Mouse (Mus musculus): ENCODE data around the gene Hs6st1. TPM values are rescaled to one million over a fixed set of nuclear protein-coding genes. Genes with fewer than 3 reads are reported as not detected.

The Hs6st1 gene
- polyA plus RNA-seq, 1 experiment from 2014 or later: 12.0 TPM

GRCm38 (mm10) chr1:36105917-36106706, 37.9 kb downstream of the Hs6st1 start:
- H3K27me3 ChIP-seq: no peaks in the 10 kb centered on the region
- H3K4me2 ChIP-seq: no peak overlapping the region
- no peak overlapping the region for H3K4me3 ChIP-seq (replicated peaks)
- no peaks in the 10 kb centered on the region for H3K4me1 ChIP-seq (replicated peaks)
- H3K9me3 ChIP-seq: no peaks in the 10 kb centered on the region
- no peak overlapping the region for H3K27ac ChIP-seq
- no peak for ATAC-seq (ENCODE audit: insufficient number of reproducible peaks, insufficient read depth, low FRiP score, low TSS enrichment, low read depth)
- peaks cover 53% of the 10 kb centered on the region for H3K36me3 ChIP-seq
- no peak overlapping the region for H3K9ac ChIP-seq (replicated peaks)
- 85% methylated on average over 11 of the region's 11 CpGs for WGBS

- H3K4me3 ChIP-seq (replicated peaks): no peak overlapping the region
- H3K4me2 ChIP-seq: no peak overlapping the region
- ATAC-seq (ENCODE audit: insufficient number of reproducible peaks, insufficient read depth, low FRiP score, low TSS enrichment, low read depth): no peak
- no peak overlapping the region for H3K27ac ChIP-seq
- peaks cover 18% of the 10 kb centered on the region for H3K36me3 ChIP-seq
- H3K9ac ChIP-seq (replicated peaks): no peak overlapping the region
- WGBS: 86% methylated on average over 4 of the region's 4 CpGs
- no peaks in the 10 kb centered on the region for H3K4me1 ChIP-seq (replicated peaks)
- no peaks in the 10 kb centered on the region for H3K27me3 ChIP-seq
- no peaks in the 10 kb centered on the region for H3K9me3 ChIP-seq
Observed at GRCm38 (mm10) chr1:36109987-36110386, 41.8 kb downstream of the Hs6st1 start.

- no peak overlapping the region for H3K27ac ChIP-seq
- H3K9ac ChIP-seq (replicated peaks): no peak overlapping the region
- WGBS: 88% methylated on average over 3 of the region's 3 CpGs
- H3K4me3 ChIP-seq (replicated peaks): no peak overlapping the region
- H3K36me3 ChIP-seq: no peaks in the 10 kb centered on the region
- ATAC-seq (ENCODE audit: insufficient number of reproducible peaks, insufficient read depth, low FRiP score, low TSS enrichment, low read depth): no peak
- H3K27me3 ChIP-seq: no peaks in the 10 kb centered on the region
- no peaks in the 10 kb centered on the region for H3K9me3 ChIP-seq
- no peaks in the 10 kb centered on the region for H3K4me1 ChIP-seq (replicated peaks)
- H3K4me2 ChIP-seq: no peak overlapping the region
Observed at GRCm38 (mm10) chr1:36112665-36113064, 44.5 kb downstream of the Hs6st1 start.

GRCm38 (mm10) chr1:36113670-36114069, 45.5 kb downstream of the Hs6st1 start:
- H3K9ac ChIP-seq (replicated peaks): no peak overlapping the region
- WGBS: 83% methylated on average over 8 of the region's 8 CpGs
- no peak overlapping the region for H3K27ac ChIP-seq
- H3K4me1 ChIP-seq (replicated peaks): no peaks in the 10 kb centered on the region
- H3K4me2 ChIP-seq: no peak overlapping the region
- H3K36me3 ChIP-seq: no peaks in the 10 kb centered on the region
- H3K27me3 ChIP-seq: no peaks in the 10 kb centered on the region
- H3K4me3 ChIP-seq (replicated peaks): no peak overlapping the region
- no peak for ATAC-seq (ENCODE audit: insufficient number of reproducible peaks, insufficient read depth, low FRiP score, low TSS enrichment, low read depth)
- H3K9me3 ChIP-seq: no peaks in the 10 kb centered on the region

- Histone ChIP-seq H3K4me1 (replicated peaks) (no peaks in the 10 kb centered on the region), H3K4me2 (no peak overlapping the region), H3K36me3 (no peaks in the 10 kb centered on the region), H3K9ac (replicated peaks) (no peak overlapping the region), H3K27me3 (no peaks in the 10 kb centered on the region), H3K9me3 (no peaks in the 10 kb centered on the region), H3K27ac (no peak overlapping the region), H3K4me3 (replicated peaks) (no peak overlapping the region)
- WGBS: 79% methylated on average over 3 of the region's 3 CpGs
- no peak for ATAC-seq (ENCODE audit: insufficient number of reproducible peaks, insufficient read depth, low FRiP score, low TSS enrichment, low read depth)
Observed at GRCm38 (mm10) chr1:36114844-36115243, 46.6 kb downstream of the Hs6st1 start.

GRCm38 (mm10) chr1:36116488-36116887, 48.3 kb downstream of the Hs6st1 start:
- H3K4me2 ChIP-seq: no peak overlapping the region
- no peaks in the 10 kb centered on the region for H3K4me1 ChIP-seq (replicated peaks)
- no peaks in the 10 kb centered on the region for H3K36me3 ChIP-seq
- no peak overlapping the region for H3K4me3 ChIP-seq (replicated peaks)
- WGBS: 80% methylated on average over 5 of the region's 5 CpGs
- no peaks in the 10 kb centered on the region for H3K9me3 ChIP-seq
- ATAC-seq (ENCODE audit: insufficient number of reproducible peaks, insufficient read depth, low FRiP score, low TSS enrichment, low read depth): no peak
- H3K27me3 ChIP-seq: no peaks in the 10 kb centered on the region
- no peak overlapping the region for H3K9ac ChIP-seq (replicated peaks)
- no peak overlapping the region for H3K27ac ChIP-seq

- Histone ChIP-seq H3K4me2 (no peak overlapping the region), H3K4me3 (replicated peaks) (no peak overlapping the region), H3K9ac (replicated peaks) (no peak overlapping the region), H3K27me3 (no peaks in the 10 kb centered on the region), H3K36me3 (no peaks in the 10 kb centered on the region), H3K27ac (no peak overlapping the region), H3K4me1 (replicated peaks) (no peaks in the 10 kb centered on the region), H3K9me3 (no peaks in the 10 kb centered on the region)
- ATAC-seq (ENCODE audit: insufficient number of reproducible peaks, insufficient read depth, low FRiP score, low TSS enrichment, low read depth): no peak
- WGBS: 81% methylated on average over 9 of the region's 9 CpGs
Observed at GRCm38 (mm10) chr1:36118061-36118685, 50.0 kb downstream of the Hs6st1 start.

GRCm38 (mm10) chr1:36118958-36119357, 50.8 kb downstream of the Hs6st1 start:
- 84% methylated on average over 3 of the region's 3 CpGs for WGBS

GRCm38 (mm10) chr1:36119426-36119825, 51.2 kb downstream of the Hs6st1 start:
- Histone ChIP-seq H3K9me3 (peaks cover 2% of the 10 kb centered on the region; the same call in 1 of the 2 replicates), H3K36me3 (no peaks in the 10 kb centered on the region), H3K27ac (no peak overlapping the region), H3K4me2 (no peak overlapping the region), H3K27me3 (no peaks in the 10 kb centered on the region), H3K4me3 (replicated peaks) (no peak overlapping the region), H3K9ac (replicated peaks) (no peak overlapping the region), H3K4me1 (replicated peaks) (no peaks in the 10 kb centered on the region)
- ATAC-seq (ENCODE audit: insufficient number of reproducible peaks, insufficient read depth, low FRiP score, low TSS enrichment, low read depth): no peak
- 89% methylated on average over 4 of the region's 4 CpGs for whole genome bisulfite sequencing

More at GRCm38 (mm10) chr1:36118958-36119357, 50.8 kb downstream of the Hs6st1 start:
- no peak overlapping the region for H3K4me2 ChIP-seq
- H3K27me3 ChIP-seq: no peaks in the 10 kb centered on the region
- no peaks in the 10 kb centered on the region for H3K9me3 ChIP-seq
- no peak overlapping the region for H3K4me3 ChIP-seq (replicated peaks)
- H3K4me1 ChIP-seq (replicated peaks): no peaks in the 10 kb centered on the region
- no peaks in the 10 kb centered on the region for H3K36me3 ChIP-seq
- no peak overlapping the region for H3K27ac ChIP-seq
- no peak overlapping the region for H3K9ac ChIP-seq (replicated peaks)
- ATAC-seq (ENCODE audit: insufficient number of reproducible peaks, insufficient read depth, low FRiP score, low TSS enrichment, low read depth): no peak

GRCm38 (mm10) chr1:36121172-36121571, 53.0 kb downstream of the Hs6st1 start:
- H3K4me1 ChIP-seq (replicated peaks): no peaks in the 10 kb centered on the region
- ATAC-seq (ENCODE audit: insufficient number of reproducible peaks, insufficient read depth, low FRiP score, low TSS enrichment, low read depth): no peak
- H3K36me3 ChIP-seq: no peaks in the 10 kb centered on the region
- no peak overlapping the region for H3K4me3 ChIP-seq (replicated peaks)
- H3K4me2 ChIP-seq: no peak overlapping the region
- H3K9ac ChIP-seq (replicated peaks): no peak overlapping the region
- no peaks in the 10 kb centered on the region for H3K27me3 ChIP-seq
- peaks cover 6% of the 10 kb centered on the region; the same call in 1 of the 2 replicates for H3K9me3 ChIP-seq
- 88% methylated on average over 8 of the region's 8 CpGs for WGBS
- no peak overlapping the region for H3K27ac ChIP-seq

- H3K4me1 ChIP-seq (replicated peaks): peaks cover 4% of the 10 kb centered on the region; the same call in 1 of the 2 replicates
- H3K9ac ChIP-seq (replicated peaks): no peak overlapping the region
- H3K9me3 ChIP-seq: peaks cover 6% of the 10 kb centered on the region; the same call in 1 of the 2 replicates
- no peak overlapping the region for H3K4me3 ChIP-seq (replicated peaks)
- no peaks in the 10 kb centered on the region for H3K36me3 ChIP-seq
- WGBS: 71% methylated on average over 7 of the region's 7 CpGs
- no peak overlapping the region for H3K27ac ChIP-seq
- no peak overlapping the region for H3K4me2 ChIP-seq
- no peak for ATAC-seq (ENCODE audit: insufficient number of reproducible peaks, insufficient read depth, low FRiP score, low TSS enrichment, low read depth)
- H3K27me3 ChIP-seq: no peaks in the 10 kb centered on the region
Observed at GRCm38 (mm10) chr1:36125076-36125475, 56.9 kb downstream of the Hs6st1 start.

Data from limb, embryonic 12.5 days (tissue).